Mouse (Mus musculus) neural tube, embryonic 11.5 days (tissue): Measurements from ENCODE around the gene Aarsd1. TPM values are rescaled to one million over a fixed set of nuclear protein-coding genes. Genes with fewer than 3 reads are reported as not detected.

ENCODE experiments used
- ATAC-seq: fragments of 200-750 bp; cut with Nextera tagmentation; 2 replicates; pipeline ENCODE4 v1.8.0; 2017; ENCODE audit warnings: moderate number of reproducible peaks, mild to moderate bottlenecking, moderate TSS enrichment, moderate library complexity; ENCODE audit not compliant: insufficient read depth, low FRiP score, low TSS enrichment
- DNase-seq: peaks from one replicate; pipeline ENCODE4 v3.0.0-alpha.2; 2015; ENCODE audit warnings: low spot score
- H3K27ac ChIP-seq: fragments of 300-500 bp; sonication (generic); 2 replicates; pipeline ENCODE4 v1.5.1; 2014; ENCODE audit warnings: low read depth, mild to moderate bottlenecking, low read length
- H3K27me3 ChIP-seq: fragments of 300-500 bp; sonication (generic); 2 replicates; pipeline ENCODE4 v1.6.1; 2014; ENCODE audit warnings: mild to moderate bottlenecking, low read length, mixed read lengths; ENCODE audit not compliant: control insufficient read depth, insufficient read depth
- H3K36me3 ChIP-seq: fragments of 300-500 bp; sonication (generic); 2 replicates; pipeline ENCODE4 v1.6.1; 2014; ENCODE audit warnings: mild to moderate bottlenecking, low read length, moderate library complexity, mixed read lengths; ENCODE audit not compliant: control insufficient read depth, insufficient read depth
- H3K4me1 ChIP-seq: fragments of 300-500 bp; sonication (generic); 2 replicates; pipeline ENCODE4 v1.6.1; 2014; ENCODE audit warnings: low read length, mixed read lengths; ENCODE audit not compliant: control insufficient read depth, insufficient read depth
- H3K4me2 ChIP-seq: fragments of 300-500 bp; sonication (generic); 2 replicates; pipeline ENCODE4 v1.6.1; 2014; ENCODE audit warnings: low read depth, mild to moderate bottlenecking, moderate library complexity
- H3K4me3 ChIP-seq: fragments of 300-500 bp; sonication (generic); 2 replicates; pipeline ENCODE4 v1.5.1; 2014; ENCODE audit warnings: low read depth, low read length
- H3K9ac ChIP-seq: fragments of 300-500 bp; sonication (generic); 2 replicates; pipeline ENCODE4 v1.6.1; 2014; ENCODE audit warnings: mild to moderate bottlenecking, low read length
- H3K9me3 ChIP-seq: fragments of 300-500 bp; sonication (generic); 2 replicates; pipeline ENCODE4 v1.6.1; 2016; ENCODE audit warnings: low read length; ENCODE audit not compliant: control insufficient read depth
- WGBS: fragments of 180-500 bp; shearing (Covaris S2); extraction: QIAGEN DNeasy Blood & Tissue Kit; methylation state at CpG from one replicate; pipeline ENCODE4 v1.1.7; 2014; 5-methylcytosine and 5-hydroxymethylcytosine counted together
- polyA plus RNA-seq: library from polyadenylated mRNA; unstranded; fragments of >200 nt; fragmentation: Nextera tagmentation; extraction: Ambion mirVana; gene quantifications from 2 replicates; pipeline ENCODE4 v1.2.1, GENCODE M21; 2014

Aarsd1 gene
- polyA plus RNA-seq, 1 experiment from 2014 or later: 87.8 TPM

DNA sequence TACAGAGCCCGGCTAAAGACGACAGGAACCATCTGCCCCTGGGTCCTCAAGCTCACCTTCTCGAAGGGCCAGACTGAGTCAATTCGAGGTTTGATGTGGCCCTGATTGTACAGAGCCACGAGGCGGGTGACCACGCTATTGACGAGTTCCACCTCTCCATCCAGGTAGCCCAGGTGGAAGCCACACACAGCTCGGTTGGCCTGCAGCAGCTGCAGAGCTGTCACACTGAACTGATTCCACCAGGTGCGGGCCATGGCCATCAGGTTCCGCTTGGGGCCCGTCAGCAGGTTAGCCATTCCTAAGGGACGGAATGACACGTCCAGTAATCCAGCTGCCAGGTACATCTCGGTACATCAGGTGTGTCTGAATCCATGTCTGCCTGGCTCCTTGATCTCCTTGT is 42.9 kb upstream of the Aarsd1 start:
- DNase-seq: no peak
- Histone ChIP-seq H3K9me3 (no peaks in the 10 kb centered on the region), H3K27ac (no peak overlapping the region), H3K4me2 (no peak overlapping the region), H3K4me3 (no peak overlapping the region), H3K27me3 (no peaks in the 10 kb centered on the region), H3K4me1 (peaks cover 26% of the 10 kb centered on the region), H3K9ac (no peak overlapping the region), H3K36me3 (peaks cover 4% of the 10 kb centered on the region; the same call in 1 of the 2 replicates)
- 89% methylated on average over 15 of the region's 15 CpGs for WGBS
- ATAC-seq: no peak

DNA sequence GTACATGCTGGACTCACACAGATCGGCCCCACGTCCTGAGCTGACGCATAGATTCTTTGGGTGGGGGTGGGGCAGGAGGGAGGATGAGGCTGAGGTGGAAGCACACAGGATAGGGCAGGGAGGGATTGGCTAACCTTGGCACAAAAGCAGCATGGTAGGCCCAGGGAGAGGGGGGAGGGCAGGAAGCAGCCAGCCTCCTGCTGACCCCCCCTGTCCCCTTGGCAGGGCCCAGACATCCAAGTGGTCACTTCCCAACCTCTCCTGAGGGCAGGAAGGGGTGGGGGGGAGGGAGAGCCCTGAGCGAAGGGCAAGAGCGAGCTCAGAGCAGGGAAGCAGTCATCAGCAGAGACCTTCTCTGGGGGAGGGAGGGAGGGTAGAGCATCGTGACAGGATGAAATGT is 42.3 kb upstream of the Aarsd1 start:
- Histone ChIP-seq H3K27ac (no peak overlapping the region), H3K27me3 (no peaks in the 10 kb centered on the region), H3K4me3 (no peak overlapping the region), H3K36me3 (peaks cover 4% of the 10 kb centered on the region; the same call in 1 of the 2 replicates), H3K9ac (no peak overlapping the region), H3K9me3 (no peaks in the 10 kb centered on the region), H3K4me2 (no peak overlapping the region), H3K4me1 (peaks cover 26% of the 10 kb centered on the region)
- DNase-seq: no peak
- no peak for ATAC-seq
- WGBS: 42% methylated on average over 4 of the region's 6 CpGs

DNA sequence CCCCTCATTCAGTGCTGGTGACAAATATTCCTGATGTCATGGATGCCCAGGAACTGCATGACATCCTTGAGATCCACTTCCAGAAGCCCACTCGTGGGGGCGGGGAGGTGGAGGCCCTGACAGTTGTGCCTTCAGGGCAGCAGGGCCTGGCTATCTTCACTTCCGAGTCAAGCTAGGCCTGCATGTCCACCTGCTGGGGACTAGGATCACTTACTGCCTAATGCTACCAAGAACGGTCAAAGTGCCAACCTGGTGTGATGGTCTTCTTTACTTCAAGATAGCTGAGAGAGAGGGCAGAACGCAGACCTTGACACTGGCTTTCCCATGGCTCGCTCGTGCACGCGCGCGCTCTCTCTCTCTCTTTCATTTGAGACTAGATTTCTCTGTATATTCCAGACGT is 40.8 kb upstream of the Aarsd1 start:
- DNase-seq (no peak), ATAC-seq (no peak)
- H3K27me3 ChIP-seq: no peaks in the 10 kb centered on the region
- H3K27ac ChIP-seq: no peak overlapping the region
- 81% methylated on average over 12 of the region's 12 CpGs for WGBS
- no peak overlapping the region for H3K4me3 ChIP-seq
- H3K4me2 ChIP-seq: no peak overlapping the region
- no peaks in the 10 kb centered on the region for H3K9me3 ChIP-seq
- peaks cover 4% of the 10 kb centered on the region; the same call in 1 of the 2 replicates for H3K36me3 ChIP-seq
- peaks cover 13% of the 10 kb centered on the region for H3K4me1 ChIP-seq
- no peak overlapping the region for H3K9ac ChIP-seq

DNA sequence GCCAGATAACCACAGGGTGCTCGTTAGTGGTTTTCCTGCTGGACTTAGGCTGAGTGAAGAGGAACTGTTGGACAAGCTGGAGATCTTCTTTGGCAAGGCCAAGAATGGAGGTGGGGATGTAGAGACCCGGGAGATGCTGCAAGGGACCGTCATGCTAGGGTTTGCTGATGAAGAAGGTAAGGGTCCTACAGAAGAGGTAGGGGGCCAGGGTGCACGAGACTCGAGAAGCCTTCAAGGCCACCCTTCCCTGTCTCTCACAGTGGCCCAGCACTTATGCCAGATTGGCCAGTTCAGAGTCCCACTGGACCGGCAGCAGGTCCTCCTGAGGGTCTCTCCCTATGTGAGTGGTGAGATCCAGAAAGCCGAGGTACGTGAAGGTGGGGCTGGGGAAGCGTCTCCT is 40.2 kb upstream of the Aarsd1 start:
- ATAC-seq (no peak), DNase-seq (no peak)
- H3K4me2 ChIP-seq: no peak overlapping the region
- H3K27ac ChIP-seq: no peak overlapping the region
- no peaks in the 10 kb centered on the region for H3K9me3 ChIP-seq
- H3K36me3 ChIP-seq: peaks cover 4% of the 10 kb centered on the region; the same call in 1 of the 2 replicates
- H3K27me3 ChIP-seq: no peaks in the 10 kb centered on the region
- H3K4me3 ChIP-seq: no peak overlapping the region
- WGBS: 88% methylated on average over 9 of the region's 9 CpGs
- no peak overlapping the region for H3K9ac ChIP-seq
- H3K4me1 ChIP-seq: peaks cover 8% of the 10 kb centered on the region

DNA sequence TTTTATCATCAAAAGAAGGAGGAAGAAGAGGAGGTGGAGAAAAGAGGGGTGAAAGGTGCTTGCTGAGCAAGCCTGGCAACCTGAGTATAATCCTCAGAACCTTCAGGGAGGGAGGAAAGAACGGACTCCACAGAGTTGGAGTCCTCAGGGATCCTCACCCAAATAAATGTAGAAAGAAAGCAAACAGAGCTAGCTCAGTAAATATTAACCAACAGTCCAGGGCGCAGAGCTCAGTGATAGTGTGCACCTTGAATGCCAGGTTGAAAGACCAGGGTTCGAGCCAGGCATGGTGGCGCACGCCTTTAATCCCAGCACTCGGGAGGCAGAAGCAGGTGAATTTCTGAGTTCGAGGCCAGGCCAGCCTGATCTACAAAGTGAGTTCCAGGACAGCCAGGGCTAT is 38.2 kb upstream of the Aarsd1 start:
- no peak for ATAC-seq
- H3K27ac ChIP-seq: no peak overlapping the region

DNA sequence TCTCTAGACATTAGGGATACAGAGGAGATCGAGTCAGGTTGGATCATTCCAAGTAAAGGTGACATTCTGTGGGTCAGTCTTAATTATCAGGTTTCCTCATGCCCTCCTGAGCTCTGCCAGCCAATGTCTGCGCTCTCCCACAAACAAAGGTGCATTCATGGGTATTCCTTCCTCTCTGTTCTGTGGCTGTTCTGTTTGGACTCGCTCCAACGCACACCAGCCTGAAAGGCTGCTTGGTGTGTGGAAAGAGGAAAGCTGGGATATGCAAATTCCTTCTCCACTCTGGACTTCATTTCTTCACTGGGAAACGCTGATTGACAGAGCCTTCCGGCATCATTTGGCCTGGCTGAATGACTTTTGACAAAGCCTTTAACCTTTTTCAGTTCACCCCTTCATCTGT is 37.3 kb upstream of the Aarsd1 start:
- Histone ChIP-seq H3K27ac (no peak overlapping the region), H3K27me3 (no peaks in the 10 kb centered on the region), H3K4me2 (no peak overlapping the region), H3K36me3 (no peaks in the 10 kb centered on the region; the same call in 1 of the 2 replicates), H3K4me3 (no peak overlapping the region), H3K9ac (no peak overlapping the region), H3K9me3 (no peaks in the 10 kb centered on the region), H3K4me1 (no peaks in the 10 kb centered on the region)
- 70% methylated on average over 6 of the region's 6 CpGs for whole genome bisulfite sequencing
- ATAC-seq (no peak), DNase-seq (no peak)

More for the DNA sequence above, 38.2 kb upstream of the Aarsd1 start:
- no peak overlapping the region for H3K4me2 ChIP-seq
- H3K27me3 ChIP-seq: no peaks in the 10 kb centered on the region
- WGBS: 89% methylated on average over 7 of the region's 7 CpGs
- H3K4me1 ChIP-seq: no peaks in the 10 kb centered on the region
- no peak overlapping the region for H3K9ac ChIP-seq
- peaks cover 4% of the 10 kb centered on the region; the same call in 1 of the 2 replicates for H3K36me3 ChIP-seq
- no peaks in the 10 kb centered on the region for H3K9me3 ChIP-seq
- no peak for DNase-seq
- H3K4me3 ChIP-seq: no peak overlapping the region

DNA sequence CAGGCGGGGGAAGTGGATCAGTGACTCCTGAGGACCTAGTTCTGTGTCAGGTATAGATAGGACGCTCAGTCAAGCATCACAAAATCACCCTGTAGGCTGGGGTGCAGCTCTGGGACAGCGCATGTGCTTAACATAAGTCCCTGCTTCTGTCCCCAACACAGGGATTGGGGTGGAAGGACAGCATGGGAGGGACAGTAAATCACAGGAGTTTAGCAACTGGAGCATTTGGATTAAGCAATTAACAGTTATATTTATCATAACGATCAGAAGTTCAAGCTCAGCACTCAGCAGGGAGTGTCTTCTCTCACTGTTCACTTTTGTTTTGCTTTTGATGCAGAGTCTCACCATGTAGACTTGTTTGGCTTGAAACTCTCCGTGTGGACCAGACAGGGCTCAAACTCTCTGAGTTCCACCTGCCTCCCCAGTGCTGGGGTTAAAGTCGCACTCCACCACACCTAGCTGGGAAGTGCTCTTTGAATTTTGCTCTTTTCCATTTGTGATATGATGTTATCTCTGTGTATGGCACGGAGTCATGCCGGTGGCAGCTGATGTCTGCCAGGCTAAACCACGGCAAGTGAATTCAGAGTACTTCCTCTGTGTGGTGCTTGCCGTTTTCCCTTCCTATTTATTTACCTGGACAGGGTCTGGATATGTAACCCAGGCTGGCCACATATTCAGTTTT is 34.8 kb upstream of the Aarsd1 start:
- no peaks in the 10 kb centered on the region for H3K27me3 ChIP-seq
- no peak overlapping the region for H3K27ac ChIP-seq
- H3K4me1 ChIP-seq: no peaks in the 10 kb centered on the region
- H3K36me3 ChIP-seq: no peaks in the 10 kb centered on the region
- H3K9me3 ChIP-seq: no peaks in the 10 kb centered on the region
- ATAC-seq (no peak), DNase-seq (no peak)
- no peak overlapping the region for H3K9ac ChIP-seq
- WGBS: 73% methylated on average over 10 of the region's 10 CpGs
- H3K4me3 ChIP-seq: no peak overlapping the region
- no peak overlapping the region for H3K4me2 ChIP-seq

DNA sequence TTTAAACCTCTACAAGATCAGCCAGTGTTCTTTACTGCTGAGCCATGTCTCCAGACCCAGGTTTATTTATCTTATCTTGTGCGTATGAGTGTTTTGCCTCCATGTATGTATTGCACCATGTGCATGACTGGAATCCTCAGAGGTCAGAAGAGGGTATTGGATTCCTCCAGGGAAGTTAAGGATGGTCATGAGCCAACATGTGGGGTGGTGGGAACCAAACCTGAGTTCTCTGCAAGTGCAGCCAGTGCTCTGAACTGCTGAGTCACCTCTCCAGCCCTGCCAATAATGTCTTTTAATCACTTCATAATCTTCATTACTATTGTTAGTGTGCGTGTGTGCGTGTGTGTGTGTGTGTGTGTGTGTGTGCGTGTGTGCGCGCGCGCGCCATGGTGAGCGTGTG is 34.1 kb upstream of the Aarsd1 start:
- no peak overlapping the region for H3K4me2 ChIP-seq

DNA sequence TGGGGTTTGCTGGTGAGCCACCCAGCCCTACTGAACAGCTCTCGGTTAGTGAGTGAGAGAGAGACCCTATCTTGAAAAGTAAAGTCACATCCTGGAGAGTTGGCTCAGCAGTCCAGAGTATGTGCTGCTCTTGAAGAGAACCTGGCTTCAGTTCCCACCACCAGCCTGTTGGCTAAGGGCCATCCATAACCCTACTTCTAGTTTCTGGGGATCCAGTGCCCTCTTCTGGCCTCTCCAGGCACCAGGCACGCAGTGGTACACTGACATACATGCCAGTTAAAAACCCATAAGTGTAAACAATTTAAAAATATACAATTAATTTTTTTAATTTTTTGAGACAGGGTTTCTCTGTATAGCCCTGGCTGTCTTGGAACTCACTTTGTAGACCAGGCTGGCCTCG is 33.0 kb upstream of the Aarsd1 start:
- 78% methylated on average over 3 of the region's 3 CpGs for WGBS
- Histone ChIP-seq H3K4me2 (no peak overlapping the region), H3K9ac (no peak overlapping the region), H3K27ac (no peak overlapping the region), H3K4me1 (no peaks in the 10 kb centered on the region), H3K27me3 (no peaks in the 10 kb centered on the region), H3K36me3 (no peaks in the 10 kb centered on the region), H3K9me3 (no peaks in the 10 kb centered on the region), H3K4me3 (no peak overlapping the region)
- ATAC-seq (no peak), DNase-seq (no peak)

More for the DNA sequence above, 34.1 kb upstream of the Aarsd1 start:
- no peaks in the 10 kb centered on the region for H3K9me3 ChIP-seq
- 91% methylated on average over 10 of the region's 10 CpGs for WGBS
- no peaks in the 10 kb centered on the region for H3K36me3 ChIP-seq
- no peaks in the 10 kb centered on the region for H3K27me3 ChIP-seq
- H3K4me3 ChIP-seq: no peak overlapping the region
- no peak overlapping the region for H3K27ac ChIP-seq
- H3K9ac ChIP-seq: no peak overlapping the region
- ATAC-seq (no peak), DNase-seq (no peak)
- no peaks in the 10 kb centered on the region for H3K4me1 ChIP-seq
